Mouse (Mus musculus) heart, embryonic 15.5 days (tissue): ENCODE data around the gene Caml. TPM values are rescaled to one million over a fixed set of nuclear protein-coding genes. Genes with fewer than 3 reads are reported as not detected.

Experiments used
- polyA plus RNA-seq: library from polyadenylated mRNA; unstranded; fragments of >200 nt; fragmentation: Nextera tagmentation; extraction: Ambion mirVana; gene quantifications from 2 replicates; pipeline ENCODE4 v1.2.1, GENCODE M21; 2015

Gene Caml
- polyA plus RNA-seq, 1 experiment from 2014 or later, result 38.2 TPM

Other genes with a start within 250 kb of the Caml start
- not detected in 2 replicates for gene Slc34a1, start 224.8 kb upstream of the Caml start, polyA plus RNA-seq
- not detected in 2 replicates for gene Pfn3, start 207.8 kb upstream of the Caml start, polyA plus RNA-seq
- 0.10 and 1.2 TPM in 2 replicates for gene F12, start 196.2 kb upstream of the Caml start, polyA plus RNA-seq
- gene Grk6, start 177.9 kb upstream of the Caml start, polyA plus RNA-seq, result 15.5 and 24.7 TPM in 2 replicates
- gene Prr7, start 158.7 kb upstream of the Caml start, polyA plus RNA-seq, result 0.18 and 0.30 TPM in 2 replicates
- 60.1 and 77.2 TPM in 2 replicates for gene Dbn1, start 134.9 kb upstream of the Caml start, polyA plus RNA-seq
- gene Pdlim7, start 109.3 kb upstream of the Caml start, polyA plus RNA-seq, result 221 and 251 TPM in 2 replicates
- gene Dok3, start 93.7 kb upstream of the Caml start, polyA plus RNA-seq, result 1.3 and 3.0 TPM in 2 replicates
- 23.6 and 34.7 TPM in 2 replicates for gene Ddx41, start 86.3 kb upstream of the Caml start, polyA plus RNA-seq
- 17.1 and 22.6 TPM in 2 replicates for gene Fam193b, start 51.9 kb upstream of the Caml start, polyA plus RNA-seq
- gene Tmed9, start 49.3 kb upstream of the Caml start, polyA plus RNA-seq, result 103 TPM in 2 replicates
- gene B4galt7, start 23.1 kb upstream of the Caml start, polyA plus RNA-seq, result 16.5 and 23.4 TPM in 2 replicates
- 16.7 and 20.4 TPM in 2 replicates for gene Ddx46, start 12.0 kb downstream of the Caml start, polyA plus RNA-seq
- gene B230219D22Rik, start 70.1 kb downstream of the Caml start, polyA plus RNA-seq, result 50.5 and 54.9 TPM in 2 replicates
- gene Txndc15, start 91.6 kb downstream of the Caml start, polyA plus RNA-seq, result 60.7 and 69.1 TPM in 2 replicates
- 49.9 and 55.7 TPM in 2 replicates for gene Pcbd2, start 104.4 kb downstream of the Caml start, polyA plus RNA-seq
- gene Catsper3, start 161.6 kb downstream of the Caml start, polyA plus RNA-seq, result not detected in 2 replicates
- gene Pitx1, start 213.2 kb downstream of the Caml start, polyA plus RNA-seq, result 0.05 and 0.46 TPM in 2 replicates